Mouse (Mus musculus): ENCODE data around the gene Prnp.

Gene Prnp

DNA sequence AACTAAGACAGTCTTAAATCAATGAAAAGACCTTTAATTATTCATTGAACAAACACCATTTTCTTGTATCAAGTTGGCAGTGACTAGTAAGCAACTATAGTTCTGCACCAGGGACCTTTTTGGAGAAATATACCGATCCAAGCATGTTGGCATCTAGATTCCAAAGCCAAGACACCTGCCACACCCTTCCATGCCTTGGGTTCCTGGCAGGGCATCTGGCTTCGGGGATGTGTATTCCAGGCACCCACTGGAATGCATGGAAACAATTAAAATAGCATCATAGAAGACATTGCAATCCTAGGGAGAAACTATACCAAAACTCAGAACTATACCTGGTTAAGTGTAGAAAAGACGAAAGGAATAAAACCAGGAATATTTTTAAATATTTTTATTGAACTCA lies 3.5 kb upstream of the Prnp start:
- DNase-seq (ENCODE audit: low read depth in 1 of 2, low spot score in 2 of 2) = no peak

DNA sequence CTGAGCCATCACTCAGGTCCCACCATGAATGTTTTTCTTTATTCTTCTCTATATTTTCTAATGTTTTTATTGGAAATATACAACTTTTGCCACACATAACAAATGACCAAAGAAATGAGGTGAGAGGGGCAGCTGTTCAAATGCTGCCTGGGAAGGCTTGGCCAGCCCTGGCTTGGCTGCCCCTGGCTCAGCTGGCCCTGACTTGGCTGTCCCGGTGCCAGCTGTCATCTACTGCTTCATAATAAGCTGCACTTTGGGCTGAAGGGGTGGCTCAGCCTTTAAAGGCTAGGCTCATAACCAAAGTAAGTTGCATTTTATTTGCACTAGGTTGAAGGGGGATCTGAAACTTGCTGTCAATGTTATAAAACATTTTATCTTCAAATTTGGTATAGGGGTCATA lies 2.9 kb upstream of the Prnp start:
- no peak for DNase-seq (ENCODE audit: low read depth in 1 of 2, low spot score in 2 of 2)

DNA sequence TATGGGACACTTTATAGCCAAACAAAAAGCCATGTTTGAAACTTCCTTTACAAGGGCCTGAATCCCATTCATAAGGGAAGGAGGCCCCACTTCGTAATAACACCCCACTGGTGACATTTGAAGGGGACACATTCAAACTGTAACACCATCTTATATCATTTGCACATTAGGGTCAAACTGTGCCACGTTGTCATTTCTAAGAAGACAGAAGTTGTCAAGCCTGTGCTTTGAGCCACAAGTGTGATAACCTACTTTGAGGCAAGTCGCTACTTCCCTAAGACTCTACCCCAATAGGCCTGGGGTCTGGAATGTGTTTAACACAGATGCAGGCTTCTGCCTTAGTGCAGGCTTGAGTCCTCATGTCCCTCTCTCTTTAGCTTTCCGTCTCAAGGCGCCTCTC lies 2.4 kb upstream of the Prnp start:
- DNase-seq (ENCODE audit: low read depth in 1 of 2, low spot score in 2 of 2) = no peak

DNA sequence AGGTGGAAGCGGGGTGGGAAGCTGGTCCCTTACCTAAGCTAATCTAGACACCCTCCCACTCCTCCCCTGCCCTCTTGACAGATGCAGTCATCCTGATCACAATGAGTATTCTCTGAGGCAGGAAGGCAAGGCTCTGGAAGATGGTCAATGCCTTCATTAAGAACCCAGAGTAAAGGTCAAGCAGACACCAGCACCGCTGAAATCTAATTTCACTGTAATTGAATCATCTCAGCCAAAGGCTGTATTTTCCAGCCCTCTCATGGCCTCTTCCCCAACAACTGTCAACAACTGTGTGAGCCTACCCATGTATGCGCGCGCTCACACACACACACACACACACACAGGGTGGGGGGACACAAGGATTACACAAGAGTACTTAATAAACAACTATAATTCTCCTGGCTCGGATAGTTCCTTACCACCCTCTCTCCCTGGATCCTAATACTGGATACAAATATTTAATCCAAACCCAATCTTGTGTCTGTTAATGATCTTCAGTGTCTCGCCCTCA lies 1.3 kb upstream of the Prnp start:
- no peak for DNase-seq (ENCODE audit: low read depth in 1 of 2, low spot score in 2 of 2)

DNA sequence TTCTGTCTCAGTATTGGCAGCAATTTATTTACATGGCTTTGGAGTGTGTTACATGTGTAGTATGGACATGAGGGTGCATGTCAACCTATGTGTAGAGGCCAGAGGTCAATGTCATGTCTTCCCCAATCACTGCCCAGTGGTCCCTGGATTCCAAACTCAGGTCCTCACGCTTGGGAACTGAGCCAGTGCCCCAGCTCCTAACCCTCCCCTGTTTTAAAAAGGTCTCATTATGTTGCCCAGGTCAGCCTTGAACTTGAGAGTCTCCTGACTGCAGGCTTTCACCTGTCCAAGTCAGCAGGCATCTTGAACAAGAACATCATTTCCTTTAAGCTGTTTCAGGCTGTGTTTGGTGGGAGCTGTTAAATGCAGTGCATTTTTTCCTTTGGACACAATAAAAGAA lies 822 bp upstream of the Prnp start:
- DNase-seq (ENCODE audit: low read depth in 1 of 2, low spot score in 2 of 2) = no peak

DNA sequence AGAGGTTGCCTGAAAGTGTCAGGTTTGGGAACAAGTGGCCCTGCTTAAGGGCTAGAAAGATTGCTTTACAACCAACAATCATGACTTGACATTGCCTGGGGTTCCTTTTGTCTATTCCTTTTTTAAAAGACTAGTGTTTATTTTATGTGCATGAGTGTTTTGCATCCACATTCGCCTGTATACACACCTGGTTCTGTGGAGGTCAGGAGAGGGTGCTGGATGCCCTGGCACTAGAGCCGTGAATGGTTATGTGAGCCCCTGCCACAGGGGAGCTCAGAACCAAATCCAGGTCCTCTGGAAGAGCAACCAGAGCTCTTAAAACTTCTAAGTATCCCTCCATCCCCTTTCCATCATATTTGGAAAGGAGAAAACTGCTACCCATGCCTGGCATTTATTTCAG lies 1.1 kb downstream of the Prnp start:
- DNase-seq (ENCODE audit: low read depth in 1 of 2, low spot score in 2 of 2) = no peak

DNA sequence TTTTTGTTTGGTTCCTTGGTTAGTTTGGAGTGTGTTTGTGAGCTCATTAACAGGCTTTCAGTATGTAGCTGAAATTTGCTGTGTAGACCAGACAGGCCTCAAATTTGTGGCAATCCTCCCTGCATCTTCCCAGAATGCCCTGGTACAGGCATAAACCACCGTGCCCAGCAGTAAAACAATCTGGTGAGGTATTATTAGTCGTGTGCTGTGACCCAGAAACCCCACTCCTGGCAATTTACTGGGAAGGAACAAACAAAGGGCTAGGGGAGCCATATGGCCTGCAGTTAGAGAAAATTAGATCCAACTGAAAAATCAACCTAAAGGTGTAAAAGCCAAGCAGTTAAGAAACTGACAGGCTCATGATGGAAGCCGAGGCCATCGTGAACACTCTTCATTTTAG lies 1.6 kb downstream of the Prnp start:
- no peak for DNase-seq (ENCODE audit: low read depth in 1 of 2, low spot score in 2 of 2)

DNA sequence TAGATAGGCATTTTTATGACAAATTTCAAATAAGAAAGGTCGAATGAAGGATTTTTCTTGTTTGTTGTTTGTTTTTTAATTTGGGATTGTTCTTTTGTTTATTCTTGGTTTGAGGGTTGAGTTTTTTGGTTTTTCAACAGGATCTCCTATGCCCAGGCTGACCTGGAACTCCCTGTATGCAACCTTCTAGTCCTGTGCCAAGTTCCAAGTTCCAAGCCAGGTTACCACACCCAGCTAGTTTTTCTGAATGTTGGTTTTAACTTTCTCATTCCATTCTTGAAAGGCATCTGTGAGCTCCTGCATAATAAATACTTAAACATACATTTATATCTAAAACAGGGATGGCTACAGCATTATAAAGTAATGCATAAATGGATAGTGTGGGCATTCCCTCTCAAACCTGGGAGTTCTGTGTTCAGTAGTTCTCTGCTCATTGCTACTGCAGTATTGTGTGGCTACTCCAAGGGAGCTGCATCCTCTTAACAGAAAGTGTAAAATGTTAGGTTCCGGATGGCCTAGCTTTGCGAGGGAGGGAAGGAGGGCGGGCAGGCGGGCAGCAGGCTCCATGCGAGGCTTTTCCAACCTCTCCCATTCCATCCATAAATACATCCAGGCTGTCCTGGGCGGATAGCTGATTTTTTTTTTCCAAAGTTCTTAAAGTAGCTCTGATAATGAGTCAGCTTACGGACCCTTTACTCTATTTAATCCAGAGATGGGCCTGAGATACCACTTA lies 3.0 kb downstream of the Prnp start:
- no peak for DNase-seq (ENCODE audit: low read depth in 1 of 2, low spot score in 2 of 2)

DNA sequence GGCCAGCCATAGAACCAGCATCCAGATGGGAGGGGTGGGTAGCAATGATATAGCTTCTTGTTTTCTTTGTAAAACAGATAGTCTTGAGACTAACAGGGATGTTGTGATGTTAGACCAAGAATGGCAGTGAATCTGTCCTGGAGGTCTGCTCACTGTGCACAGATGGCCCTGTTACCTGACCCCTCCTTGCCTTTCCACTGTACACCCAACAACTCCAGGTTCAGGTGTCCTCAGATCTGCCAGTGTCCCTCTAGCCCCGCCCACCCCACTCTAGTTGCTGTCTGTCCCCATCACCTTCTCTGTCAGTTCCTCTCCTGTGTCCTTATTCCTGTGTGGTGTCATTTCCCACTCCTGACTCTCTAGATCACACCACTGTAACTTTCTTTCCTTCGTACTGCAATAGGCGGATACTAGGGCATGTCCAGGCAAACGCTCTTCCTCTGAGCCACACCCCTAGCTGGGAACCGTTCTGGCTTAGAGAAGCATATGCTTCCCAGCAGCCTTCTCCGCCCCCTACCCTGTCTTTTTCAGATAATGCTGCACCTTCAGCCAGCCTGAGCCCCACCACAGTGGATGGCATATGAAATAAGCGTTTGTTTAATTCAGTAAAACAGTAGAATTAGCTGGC lies 22.7 kb downstream of the Prnp start:
- no peak for DNase-seq (ENCODE audit: low read depth in 1 of 2, low spot score in 2 of 2)

DNA sequence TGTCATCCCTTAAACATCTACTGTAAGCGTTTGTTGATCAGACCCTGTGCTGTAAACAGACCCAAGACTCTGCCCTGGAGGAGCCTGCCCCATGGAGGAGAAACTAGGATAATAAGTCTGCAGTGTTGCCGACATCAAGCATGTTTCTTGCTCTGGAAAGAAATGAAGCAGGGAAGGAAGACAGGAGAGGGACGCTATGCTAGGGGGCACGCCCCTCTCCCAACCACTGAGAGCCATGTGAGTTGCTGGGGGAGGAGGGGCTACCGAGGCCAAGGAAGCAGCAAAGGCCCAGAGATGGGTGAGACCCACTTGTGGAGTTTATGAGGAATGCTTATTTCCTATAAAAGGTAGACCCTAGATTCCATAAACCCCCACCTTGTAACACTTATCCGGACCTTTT lies 23.3 kb downstream of the Prnp start:
- DNase-seq (ENCODE audit: low read depth in 1 of 2, low spot score in 2 of 2) = no peak

DNA sequence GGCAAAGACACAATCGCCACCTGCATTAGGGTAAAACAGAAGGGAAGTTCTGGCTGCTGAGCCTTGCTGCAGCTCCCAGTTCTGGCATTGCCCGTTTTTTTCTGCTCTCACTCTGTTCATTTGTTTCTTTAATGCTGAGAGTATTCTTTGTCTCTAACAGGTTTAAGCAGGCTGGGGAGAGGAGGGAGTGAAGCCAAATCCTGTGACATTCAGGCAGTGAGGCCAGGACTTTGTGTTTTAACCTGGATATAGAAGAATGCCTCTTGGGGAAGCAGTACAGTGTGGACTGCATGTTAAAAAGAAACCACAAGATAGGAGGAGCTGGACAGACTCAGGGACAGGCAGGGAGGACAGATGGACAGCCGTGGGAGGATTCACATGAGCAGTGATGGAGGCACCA lies 23.9 kb downstream of the Prnp start:
- no peak for DNase-seq (ENCODE audit: low read depth in 1 of 2, low spot score in 2 of 2)

DNA sequence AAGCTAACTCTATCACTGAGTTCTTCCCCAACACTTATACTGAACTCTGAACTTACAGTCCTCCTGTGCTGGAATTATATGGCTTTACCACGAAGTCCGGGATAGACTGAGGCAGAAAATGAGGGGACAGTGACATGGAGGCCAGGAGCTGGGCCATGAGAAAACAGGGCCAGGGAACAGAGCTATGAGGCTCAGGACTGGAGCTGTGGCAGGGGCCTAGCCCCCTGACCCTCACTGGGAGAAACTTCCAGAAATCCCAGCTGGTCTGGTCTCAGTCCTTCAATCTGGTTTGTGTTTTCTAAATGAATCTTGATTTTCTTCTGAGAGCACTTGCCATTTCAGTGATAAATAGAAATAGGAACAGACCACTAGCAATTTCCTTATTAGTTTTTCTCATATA lies 24.5 kb downstream of the Prnp start:
- DNase-seq (ENCODE audit: low read depth in 1 of 2, low spot score in 2 of 2) = no peak

DNA sequence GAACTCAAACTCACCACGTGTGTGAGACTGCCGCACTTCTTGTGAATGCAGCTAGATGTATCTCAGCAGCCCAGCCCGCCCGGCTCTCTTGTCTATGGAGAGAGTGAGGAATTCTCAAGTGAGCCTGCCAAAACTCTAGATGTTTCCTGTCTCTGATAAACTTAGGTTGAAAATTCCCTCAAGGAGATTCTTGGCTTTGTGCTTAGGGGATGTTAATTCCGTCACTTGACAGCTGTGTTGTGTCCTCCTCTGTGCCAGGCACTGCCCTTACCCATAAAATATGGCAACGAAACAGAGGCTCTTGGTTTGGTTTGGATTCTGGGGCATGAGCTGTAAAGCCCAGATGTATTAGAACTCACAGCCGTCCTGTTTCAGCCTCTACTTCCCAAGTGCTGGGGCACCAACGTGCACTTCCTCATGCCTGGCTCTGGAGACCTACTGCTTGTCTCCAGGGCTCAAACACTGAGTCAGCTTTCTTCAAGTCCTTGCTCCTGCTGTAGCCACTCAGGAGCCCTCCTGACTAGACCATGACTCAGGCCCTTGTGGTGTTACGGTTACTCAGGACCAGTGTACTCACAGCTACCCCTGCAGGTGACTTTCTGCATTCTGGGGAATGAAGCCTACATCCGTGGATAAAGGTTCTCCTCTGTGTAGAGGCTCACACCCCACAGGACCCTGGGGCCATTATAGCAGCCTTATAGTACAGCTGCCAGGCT lies 25.8 kb downstream of the Prnp start:
- no peak for DNase-seq (ENCODE audit: low read depth in 1 of 2, low spot score in 2 of 2)

DNA sequence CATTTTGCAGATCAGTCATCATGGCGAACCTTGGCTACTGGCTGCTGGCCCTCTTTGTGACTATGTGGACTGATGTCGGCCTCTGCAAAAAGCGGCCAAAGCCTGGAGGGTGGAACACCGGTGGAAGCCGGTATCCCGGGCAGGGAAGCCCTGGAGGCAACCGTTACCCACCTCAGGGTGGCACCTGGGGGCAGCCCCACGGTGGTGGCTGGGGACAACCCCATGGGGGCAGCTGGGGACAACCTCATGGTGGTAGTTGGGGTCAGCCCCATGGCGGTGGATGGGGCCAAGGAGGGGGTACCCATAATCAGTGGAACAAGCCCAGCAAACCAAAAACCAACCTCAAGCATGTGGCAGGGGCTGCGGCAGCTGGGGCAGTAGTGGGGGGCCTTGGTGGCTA lies 26.7 kb downstream of the Prnp start:
- DNase-seq (ENCODE audit: low read depth in 1 of 2, low spot score in 2 of 2) = no peak

DNA sequence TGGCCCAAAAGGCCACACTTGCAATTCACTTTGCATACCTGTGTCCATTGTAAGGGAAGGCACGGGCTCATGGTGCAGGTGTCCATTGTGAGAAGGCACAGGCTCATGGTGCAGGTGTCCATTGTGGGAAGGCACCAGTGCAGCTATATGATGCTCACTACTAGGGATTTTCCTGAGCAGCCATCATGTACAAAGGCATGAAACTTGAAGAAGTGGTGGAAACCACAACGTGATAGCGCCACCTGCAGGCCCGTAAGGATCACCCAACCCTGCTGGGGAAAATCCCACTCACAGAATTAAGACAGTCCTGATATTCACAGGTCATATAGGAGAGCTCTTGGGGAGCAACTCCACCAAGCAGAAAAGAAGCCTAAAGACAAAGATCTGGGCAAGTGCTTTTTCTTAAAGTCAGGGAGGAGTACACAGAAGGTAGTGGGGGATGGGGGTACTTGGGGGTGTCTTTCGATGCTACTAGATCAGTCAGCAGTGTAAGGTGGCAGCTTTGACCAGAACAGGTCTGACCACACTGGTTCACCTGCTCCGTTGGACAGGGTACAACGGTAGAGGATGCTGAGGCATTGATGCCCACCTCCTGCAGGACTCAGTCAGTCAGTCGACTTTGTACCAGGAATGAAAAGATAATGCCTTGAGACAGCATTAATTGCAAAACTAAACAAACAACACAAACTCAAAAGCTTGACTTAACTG lies 29.8 kb downstream of the Prnp start:
- DNase-seq (ENCODE audit: low read depth in 1 of 2, low spot score in 2 of 2) = no peak

DNA sequence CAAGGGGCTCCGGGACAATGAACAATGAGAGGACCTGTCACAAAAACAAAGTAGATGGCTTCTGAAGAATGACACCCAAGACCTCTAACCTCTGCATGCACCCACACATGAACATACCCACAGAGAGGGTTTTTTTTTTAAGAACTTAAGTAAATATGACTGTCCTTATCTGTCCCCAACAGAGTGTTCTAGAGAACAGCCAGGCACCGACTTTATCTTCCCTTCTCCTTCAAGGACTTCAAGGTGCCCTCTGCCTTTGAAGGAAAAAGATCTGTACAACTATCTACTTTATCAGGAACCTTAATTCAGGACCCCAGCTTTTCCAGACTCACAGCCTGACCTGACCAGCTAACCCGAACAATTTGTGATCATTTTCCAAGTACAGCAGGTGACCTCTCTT lies 30.8 kb downstream of the Prnp start:
- no peak for DNase-seq (ENCODE audit: low read depth in 1 of 2, low spot score in 2 of 2)

DNA sequence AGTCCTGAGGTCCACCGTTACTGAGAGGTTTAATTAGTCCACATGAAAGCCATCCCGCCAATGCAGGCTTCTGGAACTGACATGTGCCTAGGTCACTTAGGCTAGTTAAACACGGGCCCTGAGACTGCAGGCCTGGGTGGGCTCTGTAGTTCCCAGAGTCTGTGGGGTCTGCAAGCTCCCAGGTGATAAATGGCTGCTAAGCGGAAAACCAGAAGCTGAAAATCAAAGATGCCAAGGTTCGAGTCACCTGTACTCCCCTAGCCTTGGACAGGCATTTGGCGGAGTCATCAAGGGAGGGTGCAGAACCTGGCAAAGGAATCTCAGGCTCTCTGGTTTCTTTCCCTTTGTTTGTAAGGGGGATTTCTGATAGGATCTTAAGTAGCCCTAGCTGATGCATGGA lies 31.8 kb downstream of the Prnp start:
- no peak for DNase-seq (ENCODE audit: low read depth in 1 of 2, low spot score in 2 of 2)

DNA sequence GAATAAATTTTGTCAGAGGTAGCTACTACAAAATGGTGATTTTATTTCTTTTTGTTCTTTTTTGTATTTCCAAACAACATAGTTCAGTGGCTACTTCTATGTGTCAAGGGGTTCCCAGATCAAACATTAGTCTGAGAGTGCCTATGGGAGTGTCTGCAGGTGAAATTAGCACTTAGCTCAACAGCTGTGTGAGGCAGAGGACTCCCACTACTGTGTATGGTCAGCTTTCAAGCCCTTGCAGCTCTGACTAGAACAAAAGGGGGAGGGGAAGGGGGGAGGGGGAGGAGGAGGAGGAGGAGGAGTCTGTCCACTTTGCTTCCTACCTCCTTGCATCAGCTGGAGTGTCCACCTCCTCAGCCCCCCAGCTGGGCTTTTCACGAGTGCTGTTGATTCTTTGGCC lies 34.6 kb downstream of the Prnp start:
- DNase-seq (ENCODE audit: low read depth in 1 of 2, low spot score in 2 of 2) = no peak

DNA sequence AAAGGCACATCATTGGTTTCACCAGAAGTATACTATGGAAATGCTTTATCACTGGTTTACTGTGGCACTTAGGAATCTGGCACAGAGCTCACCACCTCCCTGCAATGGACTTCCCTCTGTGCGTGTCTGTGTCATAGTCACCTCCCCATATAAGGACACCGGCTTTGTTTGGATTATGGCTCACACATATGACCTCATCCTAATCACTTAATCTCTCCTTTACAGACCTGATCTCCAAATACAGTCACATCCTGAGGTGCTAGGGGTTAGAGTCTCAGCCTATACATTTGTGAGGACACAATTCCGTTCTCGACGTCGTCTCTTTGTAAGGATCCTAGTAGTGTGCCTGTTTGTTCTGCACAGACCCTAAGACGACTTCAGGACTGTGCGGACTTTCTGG lies 35.5 kb downstream of the Prnp start:
- DNase-seq (ENCODE audit: low read depth in 1 of 2, low spot score in 2 of 2) = no peak

DNA sequence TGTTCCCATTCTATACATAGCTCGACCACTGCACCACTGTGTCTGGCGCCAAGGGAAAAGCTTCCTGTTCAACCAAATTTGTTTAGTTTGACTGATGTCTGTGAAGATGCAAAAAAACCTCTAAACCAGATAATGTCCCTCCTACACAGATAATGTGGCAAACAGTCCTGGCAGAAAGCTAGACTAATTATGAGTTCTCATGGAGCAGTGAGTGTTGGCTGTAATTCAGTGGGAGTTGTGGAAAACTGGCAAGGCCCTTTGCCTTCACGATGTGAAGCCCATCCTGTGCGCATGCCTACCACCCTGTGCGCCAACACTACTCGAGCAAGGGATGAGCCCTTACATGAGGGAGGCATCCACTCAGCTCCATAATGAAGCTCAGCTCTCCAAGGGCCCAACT lies 36.0 kb downstream of the Prnp start:
- DNase-seq (ENCODE audit: low read depth in 1 of 2, low spot score in 2 of 2) = no peak

DNA sequence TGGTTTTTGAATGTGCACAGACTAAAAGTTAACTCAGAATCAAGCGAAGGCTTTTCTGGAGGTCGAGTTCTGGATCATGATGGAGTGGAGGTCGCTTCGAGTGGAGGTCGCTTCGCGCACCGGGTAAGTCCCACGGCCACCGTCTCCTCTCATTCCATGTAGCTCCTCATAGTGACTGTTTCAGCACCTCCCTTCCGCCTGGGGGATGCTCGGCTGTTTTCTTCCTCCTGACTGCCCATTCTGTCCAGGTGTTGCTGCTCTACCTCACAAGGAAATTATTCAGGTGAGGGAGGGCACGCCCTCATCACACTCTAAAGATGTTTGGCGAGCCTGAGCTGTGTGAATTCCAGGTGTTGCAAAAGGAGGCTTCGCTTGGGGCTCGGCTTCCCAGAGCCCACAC lies 36.6 kb downstream of the Prnp start:
- no peak for DNase-seq (ENCODE audit: low read depth in 1 of 2, low spot score in 2 of 2)

DNA sequence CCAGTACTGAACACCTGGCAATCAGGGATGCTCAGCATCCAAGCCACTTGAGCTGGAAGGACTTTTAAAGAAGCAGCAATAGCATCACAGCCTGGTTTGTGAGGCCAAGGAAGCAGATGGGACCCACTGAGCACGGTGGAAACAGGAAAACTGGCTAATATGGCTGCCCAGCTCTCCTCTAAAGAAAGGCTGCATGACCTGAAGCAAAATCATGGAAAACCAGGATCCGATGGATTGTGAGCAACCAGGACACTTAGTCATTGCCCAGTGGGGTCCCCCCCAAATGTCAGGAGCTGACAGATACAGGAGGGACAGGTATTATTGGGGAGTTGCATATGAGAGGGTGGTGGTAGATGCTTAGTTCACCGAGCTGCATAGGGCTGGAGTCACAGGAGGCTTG lies 38.4 kb downstream of the Prnp start:
- no peak for DNase-seq (ENCODE audit: low read depth in 1 of 2, low spot score in 2 of 2)
